Mouse (Mus musculus): Measurements from ENCODE around the gene Gm45623.

Gene Gm45623

GRCm38 (mm10) chr13:56752474-56753191, 994 bp downstream of the Gm45623 start:
- no peak for DNase-seq (ENCODE audit: low spot score in 2 of 2)

- no peak for DNase-seq (ENCODE audit: low spot score in 2 of 2)
These were observed 1.9 kb downstream of the Gm45623 start for GRCm38 (mm10) chr13:56751774-56752173.

- no peak for DNase-seq (ENCODE audit: low spot score in 2 of 2)
These were observed 4.2 kb downstream of the Gm45623 start for GRCm38 (mm10) chr13:56749377-56749776.

GRCm38 (mm10) chr13:56747554-56747953, 6.1 kb downstream of the Gm45623 start:
- no peak for DNase-seq (ENCODE audit: low spot score in 2 of 2)

GRCm38 (mm10) chr13:56746739-56747532, 6.7 kb downstream of the Gm45623 start:
- DNase-seq (ENCODE audit: low spot score in 2 of 2): no peak

GRCm38 (mm10) chr13:56742325-56742901, 11.2 kb downstream of the Gm45623 start:
- DNase-seq (ENCODE audit: low spot score in 2 of 2): no peak

- no peak for DNase-seq (ENCODE audit: low spot score in 2 of 2)
These were observed 11.9 kb downstream of the Gm45623 start for GRCm38 (mm10) chr13:56741691-56742090.

GRCm38 (mm10) chr13:56740496-56740895, 13.1 kb downstream of the Gm45623 start:
- DNase-seq (ENCODE audit: low spot score in 2 of 2): no peak

GRCm38 (mm10) chr13:56739556-56739955, 14.1 kb downstream of the Gm45623 start:
- no peak for DNase-seq (ENCODE audit: low spot score in 2 of 2)

GRCm38 (mm10) chr13:56735212-56735875, 18.3 kb downstream of the Gm45623 start:
- DNase-seq (ENCODE audit: low spot score in 2 of 2): peak in 1 of 2 experiments; percentile 34

- no peak for DNase-seq (ENCODE audit: low spot score in 2 of 2)
These were observed 19.0 kb downstream of the Gm45623 start for GRCm38 (mm10) chr13:56734617-56735016.

GRCm38 (mm10) chr13:56729046-56729445, 24.6 kb downstream of the Gm45623 start:
- no peak for DNase-seq (ENCODE audit: low spot score in 2 of 2)

- DNase-seq (ENCODE audit: low spot score in 2 of 2): no peak
These were observed 27.1 kb downstream of the Gm45623 start for GRCm38 (mm10) chr13:56726551-56726950.

- DNase-seq (ENCODE audit: low spot score in 2 of 2): no peak
These were observed 41.4 kb downstream of the Gm45623 start for GRCm38 (mm10) chr13:56712221-56712620.

- no peak for DNase-seq (ENCODE audit: low spot score in 2 of 2)
These were observed 43.0 kb downstream of the Gm45623 start for GRCm38 (mm10) chr13:56710620-56711019.

- DNase-seq (ENCODE audit: low spot score in 2 of 2): no peak
These were observed 46.0 kb downstream of the Gm45623 start for GRCm38 (mm10) chr13:56707606-56708005.

- DNase-seq (ENCODE audit: low spot score in 2 of 2): no peak
These were observed 46.5 kb downstream of the Gm45623 start for GRCm38 (mm10) chr13:56707111-56707510.

GRCm38 (mm10) chr13:56704596-56704995, 49.0 kb downstream of the Gm45623 start:
- DNase-seq (ENCODE audit: low spot score in 2 of 2): no peak

GRCm38 (mm10) chr13:56703871-56704321, 49.7 kb downstream of the Gm45623 start:
- peak in 1 of 2 experiments; percentile 47 for DNase-seq (ENCODE audit: low spot score in 2 of 2)

- peak; percentile 71 to 74 for DNase-seq (ENCODE audit: low spot score in 2 of 2)
These were observed 50.3 kb downstream of the Gm45623 start for GRCm38 (mm10) chr13:56703222-56703870.

GRCm38 (mm10) chr13:56702469-56703221, 51.0 kb downstream of the Gm45623 start, which contains the start of gene Smad5:
Gene Smad5, plus strand, starts transcription at chr13:56703010.
- DNase-seq (ENCODE audit: low spot score in 2 of 2): peak; percentile 88
